Mouse (Mus musculus) kidney, postnatal 14 days (tissue): Measurements from ENCODE around the gene Fam136a.

Source experiments
- DNase-seq: peaks from one replicate; pipeline ENCODE4 v3.0.0; 2022; ENCODE audit warnings: mixed read lengths

Gene Fam136a

GRCm38 (mm10) chr6:86399995-86400394 is 34.5 kb downstream of the Fam136a start:
- DNase-seq: no peak

DNA sequence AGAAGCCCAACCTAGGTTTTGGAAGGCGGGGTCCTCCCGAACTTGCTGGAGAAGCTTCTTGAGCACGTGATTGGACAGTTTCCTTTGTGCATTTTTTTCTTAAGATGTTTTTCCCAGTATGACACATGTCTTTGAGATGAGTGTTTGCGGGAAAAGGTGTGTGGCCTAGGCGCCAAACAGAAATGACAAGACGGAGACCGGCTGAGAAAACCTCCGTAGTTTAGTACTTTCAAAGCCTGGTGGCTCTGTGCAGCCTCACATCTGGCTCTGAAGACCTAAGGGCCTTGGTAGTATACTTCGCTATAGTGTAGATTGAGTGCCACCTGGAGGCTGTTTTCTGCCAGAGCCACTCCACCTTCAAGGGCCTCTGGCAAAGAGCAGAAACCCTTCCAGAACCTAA is 35.5 kb downstream of the Fam136a start:
- peak; percentile 89 for DNase-seq

DNA sequence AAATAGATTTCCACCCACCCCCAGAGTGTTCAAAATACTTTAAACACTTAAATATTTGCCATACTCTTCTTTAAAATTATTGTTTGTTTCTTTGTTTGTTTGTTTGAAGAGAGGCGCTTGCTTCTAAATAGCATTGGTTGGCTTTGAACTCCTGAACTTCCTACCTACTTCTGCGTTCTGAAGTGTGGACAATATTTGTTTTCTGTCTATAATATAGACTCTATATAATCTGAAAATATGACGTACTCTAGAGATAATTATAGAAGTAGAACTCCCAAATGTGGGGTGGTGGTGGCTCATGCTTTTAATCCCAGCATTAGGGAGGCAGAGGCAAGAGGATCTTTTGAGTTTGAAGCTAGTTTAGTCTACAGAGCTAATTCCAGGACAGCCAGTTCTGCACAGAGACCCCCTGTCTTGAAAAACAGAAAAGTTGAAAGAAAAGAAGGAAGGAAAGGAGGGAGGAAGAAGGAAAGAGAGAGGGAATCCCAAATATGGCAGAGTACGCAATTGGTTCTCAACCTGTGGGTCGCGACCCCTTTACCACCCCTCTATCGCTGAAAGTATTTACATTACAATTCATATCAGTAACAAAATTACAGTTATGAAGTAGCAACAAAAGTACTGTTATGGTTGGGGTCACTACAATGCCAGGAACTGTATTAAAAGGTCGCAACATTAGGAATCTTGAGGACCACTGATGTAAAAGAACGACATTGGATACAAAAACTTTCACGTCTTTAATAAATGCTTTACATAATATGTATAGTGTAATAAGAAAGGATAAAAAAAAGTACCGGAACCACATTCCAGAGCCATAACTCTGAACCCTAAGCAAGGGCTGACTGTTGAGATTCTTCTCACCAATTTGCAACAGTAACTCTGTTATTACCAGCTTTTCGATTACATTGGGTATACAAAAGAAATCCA is 37.5 kb downstream of the Fam136a start:
- DNase-seq: no peak

DNA sequence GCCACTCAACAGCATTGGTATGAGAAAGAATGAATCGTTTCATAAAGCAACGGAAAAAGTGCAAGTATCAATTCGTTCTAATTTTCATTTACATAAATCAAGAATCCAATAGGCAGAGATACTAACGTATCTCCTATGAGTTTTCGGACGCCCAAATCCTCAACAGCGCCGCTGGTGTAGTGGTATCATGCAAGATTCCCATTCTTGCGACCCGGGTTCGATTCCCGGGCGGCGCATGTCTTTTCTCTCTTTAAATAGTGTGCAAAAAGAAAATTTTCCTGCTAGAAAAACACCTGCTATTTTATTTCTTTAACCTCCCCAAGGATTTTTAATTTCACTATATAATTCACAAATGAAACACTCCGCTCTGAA is 38.3 kb downstream of the Fam136a start:
- peak; percentile 90 for DNase-seq

- peak; percentile 98 for DNase-seq
Observed at GRCm38 (mm10) chr6:86404100-86404861, 38.8 kb downstream of the Fam136a start, which contains the start of gene Tia1. Gene Tia1 (plus strand): TSS chr6:86404219.

DNA sequence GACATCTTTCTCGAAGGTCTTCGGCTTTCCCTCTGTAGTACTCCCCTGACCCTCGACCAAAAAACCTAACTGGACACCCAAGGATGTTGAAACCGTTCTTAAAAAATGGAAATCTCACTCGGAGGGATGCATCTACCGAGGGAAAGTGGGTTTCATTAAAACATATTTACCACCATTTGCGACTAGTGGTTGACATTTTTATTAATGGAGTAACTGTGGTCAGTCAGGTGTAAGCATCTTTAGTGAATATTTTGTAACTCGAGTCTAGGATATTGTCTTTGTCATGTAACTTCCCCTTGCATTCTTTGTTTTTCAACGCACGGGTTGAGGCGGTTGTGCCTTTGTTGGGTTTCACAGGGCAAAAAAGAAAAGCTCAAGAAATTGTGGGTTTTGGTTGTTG is 39.5 kb downstream of the Fam136a start:
- no peak for DNase-seq

DNA sequence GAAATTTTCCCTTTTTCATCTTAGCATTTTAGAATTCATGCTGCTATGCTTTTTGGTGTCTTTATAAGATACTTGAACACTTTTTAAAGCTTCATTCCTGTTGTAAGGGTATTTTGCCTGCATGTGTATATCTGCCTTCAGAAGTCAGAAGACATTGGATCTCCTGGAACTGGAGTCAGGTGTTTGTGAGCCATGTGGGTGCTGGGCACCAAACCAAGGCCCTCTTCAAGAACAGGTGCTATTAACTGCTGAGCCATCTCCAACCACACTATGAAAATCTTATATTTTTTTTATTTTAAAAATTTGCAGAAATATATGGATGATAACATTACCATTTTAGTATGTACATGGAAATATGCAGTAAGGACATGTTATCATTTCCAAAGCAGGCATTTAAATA is 40.9 kb downstream of the Fam136a start:
- no peak for DNase-seq

GRCm38 (mm10) chr6:86418711-86419110 is 53.3 kb downstream of the Fam136a start:
- no peak for DNase-seq

DNA sequence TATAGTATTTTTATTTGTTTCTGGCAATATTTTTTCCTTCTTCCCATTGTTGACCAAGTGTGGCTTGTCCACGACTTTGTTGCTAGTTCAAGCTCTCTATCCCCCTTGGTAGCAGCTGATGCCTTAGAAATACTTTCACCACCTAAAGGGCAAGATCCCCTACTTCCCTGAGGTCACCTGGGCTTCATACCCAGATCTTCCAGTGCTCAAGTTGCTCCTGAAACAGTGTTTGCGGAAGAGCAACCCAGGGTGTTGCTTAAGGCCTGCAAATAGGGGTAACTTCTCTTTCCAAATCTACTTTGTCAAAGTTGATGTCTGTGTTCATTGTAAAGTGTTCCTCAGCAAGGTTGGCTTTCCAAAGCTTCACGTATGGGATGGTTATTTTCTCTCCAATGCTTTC is 53.8 kb downstream of the Fam136a start:
- no peak for DNase-seq
